Mouse (Mus musculus) neural tube, embryonic 11.5 days (tissue): ENCODE measurements around the gene Csk. TPM values are rescaled to one million over a fixed set of nuclear protein-coding genes. Genes with fewer than 3 reads are reported as not detected.

Source experiments
- ATAC-seq: fragments of 200-750 bp; cut with Nextera tagmentation; 2 replicates; pipeline ENCODE4 v1.8.0; 2017; ENCODE audit warnings: moderate number of reproducible peaks, mild to moderate bottlenecking, moderate TSS enrichment, moderate library complexity; ENCODE audit not compliant: insufficient read depth, low FRiP score, low TSS enrichment
- DNase-seq: peaks from one replicate; pipeline ENCODE4 v3.0.0-alpha.2; 2015; ENCODE audit warnings: low spot score
- H3K27ac ChIP-seq: fragments of 300-500 bp; sonication (generic); 2 replicates; pipeline ENCODE4 v1.5.1; 2014; ENCODE audit warnings: low read depth, mild to moderate bottlenecking, low read length
- H3K27me3 ChIP-seq: fragments of 300-500 bp; sonication (generic); 2 replicates; pipeline ENCODE4 v1.6.1; 2014; ENCODE audit warnings: mild to moderate bottlenecking, low read length, mixed read lengths; ENCODE audit not compliant: control insufficient read depth, insufficient read depth
- H3K36me3 ChIP-seq: fragments of 300-500 bp; sonication (generic); 2 replicates; pipeline ENCODE4 v1.6.1; 2014; ENCODE audit warnings: mild to moderate bottlenecking, low read length, moderate library complexity, mixed read lengths; ENCODE audit not compliant: control insufficient read depth, insufficient read depth
- H3K4me1 ChIP-seq: fragments of 300-500 bp; sonication (generic); 2 replicates; pipeline ENCODE4 v1.6.1; 2014; ENCODE audit warnings: low read length, mixed read lengths; ENCODE audit not compliant: control insufficient read depth, insufficient read depth
- H3K4me2 ChIP-seq: fragments of 300-500 bp; sonication (generic); 2 replicates; pipeline ENCODE4 v1.6.1; 2014; ENCODE audit warnings: low read depth, mild to moderate bottlenecking, moderate library complexity
- H3K4me3 ChIP-seq: fragments of 300-500 bp; sonication (generic); 2 replicates; pipeline ENCODE4 v1.5.1; 2014; ENCODE audit warnings: low read depth, low read length
- H3K9ac ChIP-seq: fragments of 300-500 bp; sonication (generic); 2 replicates; pipeline ENCODE4 v1.6.1; 2014; ENCODE audit warnings: mild to moderate bottlenecking, low read length
- H3K9me3 ChIP-seq: fragments of 300-500 bp; sonication (generic); 2 replicates; pipeline ENCODE4 v1.6.1; 2016; ENCODE audit warnings: low read length; ENCODE audit not compliant: control insufficient read depth
- WGBS: fragments of 180-500 bp; shearing (Covaris S2); extraction: QIAGEN DNeasy Blood & Tissue Kit; methylation state at CpG from one replicate; pipeline ENCODE4 v1.1.7; 2014; 5-methylcytosine and 5-hydroxymethylcytosine counted together
- polyA plus RNA-seq: library from polyadenylated mRNA; unstranded; fragments of >200 nt; fragmentation: Nextera tagmentation; extraction: Ambion mirVana; gene quantifications from 2 replicates; pipeline ENCODE4 v1.2.1, GENCODE M21; 2014

The Csk gene
- polyA plus RNA-seq, 1 experiment from 2014 or later: 35.2 TPM

GRCm38 (mm10) chr9:57597265-57597664 lies 56.2 kb downstream of the Csk start:
- DNase-seq: no peak
- WGBS: 87% methylated on average over 8 of the region's 8 CpGs
- H3K4me3 ChIP-seq: no peak overlapping the region
- no peak overlapping the region for H3K4me2 ChIP-seq
- no peak overlapping the region for H3K9ac ChIP-seq
- no peaks in the 10 kb centered on the region for H3K9me3 ChIP-seq
- no peaks in the 10 kb centered on the region for H3K27me3 ChIP-seq
- ATAC-seq: no peak
- peaks cover 13% of the 10 kb centered on the region for H3K4me1 ChIP-seq
- H3K36me3 ChIP-seq: peaks cover 2% of the 10 kb centered on the region
- no peak overlapping the region for H3K27ac ChIP-seq

- no peaks in the 10 kb centered on the region for H3K27me3 ChIP-seq
- DNase-seq: no peak
- no peak overlapping the region for H3K4me2 ChIP-seq
- no peak for ATAC-seq
- H3K4me1 ChIP-seq: peaks cover 16% of the 10 kb centered on the region
- peaks cover 2% of the 10 kb centered on the region for H3K36me3 ChIP-seq
- no peaks in the 10 kb centered on the region for H3K9me3 ChIP-seq
- H3K9ac ChIP-seq: no peak overlapping the region
- 81% methylated on average over 9 of the region's 9 CpGs for WGBS
- H3K27ac ChIP-seq: no peak overlapping the region
- no peak overlapping the region for H3K4me3 ChIP-seq
These were observed 59.3 kb downstream of the Csk start for GRCm38 (mm10) chr9:57594174-57594509.

GRCm38 (mm10) chr9:57593454-57594173 lies 59.8 kb downstream of the Csk start:
- Histone ChIP-seq H3K4me2 (no peak overlapping the region), H3K27ac (no peak overlapping the region), H3K4me1 (peaks cover 20% of the 10 kb centered on the region), H3K27me3 (no peaks in the 10 kb centered on the region), H3K9ac (no peak overlapping the region), H3K36me3 (peaks cover 2% of the 10 kb centered on the region), H3K4me3 (no peak overlapping the region), H3K9me3 (no peaks in the 10 kb centered on the region)
- no peak for ATAC-seq
- WGBS: 52% methylated on average over 12 of the region's 12 CpGs
- no peak for DNase-seq

- Histone ChIP-seq H3K27ac (no peak overlapping the region), H3K36me3 (peaks cover 2% of the 10 kb centered on the region), H3K27me3 (no peaks in the 10 kb centered on the region), H3K4me1 (peaks cover 13% of the 10 kb centered on the region), H3K4me3 (no peak overlapping the region), H3K9ac (no peak overlapping the region), H3K4me2 (no peak overlapping the region), H3K9me3 (no peaks in the 10 kb centered on the region)
- DNase-seq (no peak), ATAC-seq (no peak)
- WGBS: 35% methylated on average over 5 of the region's 5 CpGs
These were observed 62.7 kb downstream of the Csk start for GRCm38 (mm10) chr9:57590726-57591125.

- Histone ChIP-seq H3K4me2 (peak within 1 kb of the TSS; percentile 94), H3K9me3 (no peaks in the 10 kb centered on the region), H3K36me3 (peaks cover 2% of the 10 kb centered on the region), H3K4me1 (peaks cover 13% of the 10 kb centered on the region), H3K27me3 (no peaks in the 10 kb centered on the region), H3K9ac (peak within 1 kb of the TSS; percentile 60), H3K27ac (peak within 1 kb of the TSS; percentile 49; the same call in 1 of the 2 replicates), H3K4me3 (peak within 1 kb of the TSS; percentile 63)
- WGBS: under 1% methylated on average over 58 of the region's 58 CpGs
- ATAC-seq (peak; percentile 87), DNase-seq (peak; percentile 79)
These were observed 64.0 kb downstream of the Csk start, which contains the start of gene Ulk3 for GRCm38 (mm10) chr9:57589224-57590126. Gene Ulk3, plus strand, starts transcription at chr9:57589452.

GRCm38 (mm10) chr9:57584991-57585390 lies 68.4 kb downstream of the Csk start:
- WGBS: 92% methylated on average over 3 of the region's 3 CpGs
- no peak overlapping the region for H3K27ac ChIP-seq
- DNase-seq (no peak), ATAC-seq (no peak)
- no peak overlapping the region for H3K4me2 ChIP-seq
- H3K4me3 ChIP-seq: no peak overlapping the region
- H3K27me3 ChIP-seq: no peaks in the 10 kb centered on the region
- H3K4me1 ChIP-seq: peaks cover 6% of the 10 kb centered on the region; the same call in 1 of the 2 replicates
- peaks cover 5% of the 10 kb centered on the region for H3K36me3 ChIP-seq
- H3K9me3 ChIP-seq: no peaks in the 10 kb centered on the region
- no peak overlapping the region for H3K9ac ChIP-seq

- DNase-seq (no peak), ATAC-seq (no peak)
- no peaks in the 10 kb centered on the region for H3K9me3 ChIP-seq
- 85% methylated on average over 6 of the region's 6 CpGs for WGBS
- H3K27ac ChIP-seq: no peak overlapping the region
- peaks cover 6% of the 10 kb centered on the region for H3K36me3 ChIP-seq
- no peaks in the 10 kb centered on the region for H3K4me1 ChIP-seq
- H3K4me3 ChIP-seq: no peak overlapping the region
- no peak overlapping the region for H3K4me2 ChIP-seq
- H3K27me3 ChIP-seq: no peaks in the 10 kb centered on the region
- no peak overlapping the region for H3K9ac ChIP-seq
These were observed 76.1 kb downstream of the Csk start for GRCm38 (mm10) chr9:57577144-57577849.
